Mouse (Mus musculus) embryo, embryonic 10.5 days (tissue): ENCODE results near the gene Alg13.

Experiments used
- DNase-seq: peaks from one replicate; pipeline ENCODE4 v3.0.0-alpha.2; 2015; ENCODE audit warnings: low spot score

The Alg13 gene

DNA sequence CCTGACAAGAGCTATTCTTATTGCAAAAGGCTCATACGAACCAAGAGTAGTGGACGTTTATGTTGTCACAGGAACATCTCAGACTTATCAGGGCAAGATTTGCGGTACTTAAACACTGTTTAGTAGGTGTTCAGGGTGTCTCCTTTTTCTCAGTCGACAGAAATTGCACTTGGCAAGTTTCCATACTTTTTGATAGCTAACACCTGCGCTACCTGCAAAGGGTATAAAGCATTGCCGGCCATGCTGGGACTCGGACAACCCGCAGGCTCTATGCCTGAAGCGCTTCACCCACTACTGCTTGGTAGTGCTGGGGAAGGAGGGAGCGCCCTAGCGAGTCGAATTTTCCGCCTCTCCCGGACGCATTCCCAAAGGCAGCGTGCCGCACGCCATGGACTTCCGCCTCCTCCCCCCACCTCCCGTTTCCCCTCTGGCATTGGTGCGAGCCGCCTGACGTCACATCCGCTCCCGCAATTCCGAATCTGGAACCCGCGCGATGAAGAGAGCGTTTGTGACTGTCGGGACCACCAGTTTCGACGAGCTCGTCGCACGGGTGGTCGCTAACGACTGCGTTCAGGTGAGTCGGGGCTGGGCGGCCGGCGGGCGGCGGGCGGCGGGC lies at the start of gene Alg13:
Alg13 (plus strand) TSS at position 257 of the 616 bp plus-strand sequence.
- peak; percentile 86 for DNase-seq

GRCm38 (mm10) chrX:144268606-144269005 lies 49.0 kb upstream of the Alg13 start:
- DNase-seq, result no peak

DNA sequence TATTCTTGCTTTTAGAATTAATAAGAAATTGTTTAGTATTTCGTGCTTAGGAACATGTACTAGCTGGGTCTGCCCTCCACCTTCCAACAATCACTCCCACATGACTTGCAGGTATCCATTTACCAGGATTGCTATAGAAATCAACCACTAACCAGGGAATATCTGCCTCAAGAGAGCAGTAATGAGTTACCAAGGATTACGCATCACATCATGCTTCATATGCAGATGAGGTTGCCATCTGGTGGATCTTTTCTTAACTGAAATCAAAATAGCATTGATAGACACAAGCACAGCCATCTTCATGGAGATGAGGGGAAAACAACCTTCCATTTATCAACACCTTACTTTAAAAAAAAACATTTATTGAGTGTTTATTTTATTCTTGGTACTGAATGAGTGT lies 16.1 kb upstream of the Alg13 start:
- DNase-seq, result no peak

- no peak for DNase-seq
These were observed 11.9 kb upstream of the Alg13 start for GRCm38 (mm10) chrX:144305659-144306058.

DNA sequence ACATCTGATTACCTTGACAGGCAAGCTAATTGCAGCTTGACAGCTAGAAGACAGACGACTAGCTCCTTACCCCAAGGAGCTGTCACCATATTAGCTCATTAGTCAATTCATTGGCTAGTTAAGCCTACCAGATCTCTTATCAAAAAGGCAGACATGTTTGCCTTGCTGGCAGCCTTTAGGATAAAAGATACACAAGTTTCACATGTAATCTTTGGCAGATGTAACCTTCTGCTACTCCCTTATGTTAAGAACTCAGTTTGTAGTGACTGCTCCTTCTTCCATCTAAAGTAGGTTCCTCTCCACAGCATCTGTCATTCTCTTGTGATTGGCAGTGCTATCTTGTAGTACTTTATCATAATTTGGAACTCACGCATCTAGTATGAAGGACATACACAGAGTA lies 3.6 kb upstream of the Alg13 start:
- DNase-seq, result no peak

GRCm38 (mm10) chrX:144315028-144315427 lies 2.6 kb upstream of the Alg13 start:
- DNase-seq, result no peak

GRCm38 (mm10) chrX:144316004-144316403 lies 1.6 kb upstream of the Alg13 start:
- DNase-seq, result no peak

DNA sequence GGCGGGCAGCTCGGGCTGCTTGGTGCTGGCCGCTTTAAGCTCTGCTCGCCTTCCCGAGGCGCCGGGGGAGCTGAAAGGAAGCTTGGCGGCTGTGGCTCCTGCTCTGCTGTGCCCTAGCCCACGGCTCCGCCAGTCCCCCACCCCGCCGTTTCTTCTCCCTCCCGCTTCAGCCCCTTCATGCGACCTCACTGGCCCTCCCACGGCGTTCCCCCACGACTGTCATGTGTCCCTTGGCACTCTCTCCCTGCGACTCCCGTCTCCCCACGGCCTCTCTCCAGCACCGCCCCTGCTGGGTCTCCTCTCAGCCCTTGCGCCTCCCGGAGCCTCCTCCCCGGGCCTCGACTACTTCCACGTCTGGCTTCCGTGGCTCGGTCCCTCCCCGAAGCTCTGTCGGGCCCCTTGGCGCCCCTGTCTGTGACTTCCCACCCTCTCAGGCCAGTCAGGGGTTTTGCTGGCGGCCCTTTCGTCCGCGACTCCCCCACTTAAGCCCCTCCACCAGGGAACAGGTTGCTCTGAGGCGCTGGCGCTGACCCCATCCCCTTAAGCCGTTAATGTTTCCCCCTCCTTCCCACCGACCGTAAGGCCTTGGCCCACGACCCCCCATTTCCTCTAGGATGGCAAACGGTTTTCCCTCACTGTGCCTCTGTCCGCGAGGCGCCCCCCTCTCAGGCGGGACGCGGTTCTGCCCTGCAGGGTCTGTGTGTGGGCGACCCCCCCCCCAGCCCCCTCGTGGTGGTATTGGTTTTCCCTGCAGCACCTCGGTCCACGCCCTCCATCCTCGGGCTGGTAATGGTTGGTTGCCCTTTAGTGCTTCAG lies 768 bp downstream of the Alg13 start:
- no peak for DNase-seq

DNA sequence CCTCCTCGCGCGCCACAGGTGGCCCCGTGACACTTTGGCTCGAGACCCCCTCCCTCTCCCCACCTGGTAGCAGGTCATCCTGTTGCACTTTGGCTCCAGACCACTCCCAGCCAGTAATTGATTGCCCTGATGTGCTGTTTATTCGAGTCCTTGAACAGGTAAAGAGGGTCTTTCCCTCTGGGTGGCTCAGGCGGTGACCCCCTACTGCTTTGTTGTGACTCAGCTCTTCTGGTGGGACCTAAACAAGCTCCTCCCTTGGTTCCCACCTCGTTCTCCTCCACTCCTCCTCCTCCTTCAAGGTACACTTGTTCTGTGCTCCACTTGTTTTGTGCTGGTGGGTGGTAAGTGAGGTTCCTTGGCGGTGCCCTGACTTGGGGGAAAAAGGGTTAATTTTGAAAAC lies 1.8 kb downstream of the Alg13 start:
- peak; percentile 14 for DNase-seq

DNA sequence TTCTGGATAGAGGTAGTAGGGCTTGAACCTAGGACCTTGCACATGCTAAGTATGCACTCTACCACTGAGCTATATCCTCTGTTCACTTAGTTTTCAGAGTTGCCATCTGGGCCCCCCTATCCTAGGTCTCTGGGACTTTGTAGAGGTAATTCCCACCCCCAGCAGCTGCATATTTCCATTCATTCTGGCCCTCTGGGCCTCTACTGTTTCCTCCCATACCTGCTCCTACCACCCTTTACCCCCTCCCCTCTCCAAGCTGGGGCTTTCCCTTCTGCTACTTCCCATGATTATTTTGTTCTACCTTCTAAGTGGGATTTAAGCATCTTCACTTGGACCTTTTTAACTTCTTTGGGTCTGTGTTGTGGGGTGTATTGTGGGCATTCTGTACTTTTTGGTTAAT lies 7.8 kb downstream of the Alg13 start:
- no peak for DNase-seq

DNA sequence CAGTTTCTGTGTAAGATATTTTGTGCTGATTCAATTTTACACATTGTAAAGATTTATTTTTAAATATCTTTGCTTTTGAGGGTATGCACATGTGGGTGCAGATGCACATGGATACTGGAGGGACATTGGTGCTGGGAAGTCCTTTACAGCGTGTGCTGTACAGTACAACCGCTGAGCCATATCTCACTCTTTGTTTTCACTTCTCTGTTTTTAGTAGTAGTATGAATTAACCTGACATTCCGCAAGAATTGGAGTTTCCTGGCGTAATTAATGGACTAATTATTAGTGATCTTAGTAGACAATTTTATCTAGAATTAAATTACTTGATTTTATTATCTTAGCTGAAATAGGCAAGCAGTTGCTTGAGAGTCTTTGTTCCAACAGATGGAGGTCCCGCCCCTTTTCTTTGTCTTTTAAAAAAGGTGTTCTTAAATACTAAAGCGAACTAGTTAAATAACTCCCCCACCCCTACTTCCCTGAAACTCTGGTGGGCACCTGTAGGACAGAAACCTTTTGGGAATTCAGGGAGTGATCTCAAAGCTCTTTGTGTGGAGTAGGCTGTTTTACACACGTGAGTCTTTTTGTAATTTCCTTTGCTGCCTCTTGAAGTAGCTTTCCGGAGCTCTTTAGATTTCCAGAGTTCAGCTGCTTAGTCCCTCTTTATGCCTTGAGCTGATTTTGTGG lies 17.9 kb downstream of the Alg13 start:
- DNase-seq, result no peak

DNA sequence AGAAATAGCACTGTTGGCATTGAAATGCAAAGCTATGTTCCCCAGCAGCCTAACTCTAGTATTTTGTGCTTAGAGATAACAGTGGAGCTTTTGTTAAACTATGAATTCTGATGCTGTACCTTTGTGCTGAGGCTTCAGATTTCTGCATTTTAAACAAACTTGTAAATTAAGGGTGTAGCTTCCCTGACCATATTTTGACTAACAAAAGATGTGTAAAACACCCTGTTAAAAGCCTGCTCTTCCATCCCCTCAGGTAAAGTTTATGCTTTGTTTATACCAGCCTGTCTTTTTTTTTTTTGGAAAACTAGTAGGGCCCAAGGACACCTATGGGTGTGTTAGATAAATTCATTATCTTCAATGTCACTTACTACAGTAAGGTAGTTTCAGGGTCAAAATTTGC lies 20.3 kb downstream of the Alg13 start:
- DNase-seq, result no peak

DNA sequence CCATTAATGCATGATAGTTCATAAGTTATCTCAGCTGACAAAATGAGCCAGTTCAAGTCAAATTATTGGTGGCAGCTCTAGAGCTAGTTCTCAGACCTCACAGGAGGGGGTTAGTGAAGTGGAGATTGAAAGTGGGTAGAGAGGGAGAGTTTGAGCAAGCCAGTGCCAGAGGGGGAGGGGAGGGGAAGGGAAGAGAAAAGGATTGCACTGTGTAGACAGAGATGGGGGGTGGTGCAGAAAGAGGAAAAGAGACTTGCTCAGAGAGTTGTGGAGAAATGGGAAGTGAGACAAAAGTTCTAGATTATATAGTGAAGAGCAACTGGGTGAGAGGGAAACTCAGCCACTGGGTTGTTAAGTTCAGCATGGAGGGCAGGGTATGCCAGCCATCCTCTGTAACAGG lies 20.8 kb downstream of the Alg13 start:
- no peak for DNase-seq

DNA sequence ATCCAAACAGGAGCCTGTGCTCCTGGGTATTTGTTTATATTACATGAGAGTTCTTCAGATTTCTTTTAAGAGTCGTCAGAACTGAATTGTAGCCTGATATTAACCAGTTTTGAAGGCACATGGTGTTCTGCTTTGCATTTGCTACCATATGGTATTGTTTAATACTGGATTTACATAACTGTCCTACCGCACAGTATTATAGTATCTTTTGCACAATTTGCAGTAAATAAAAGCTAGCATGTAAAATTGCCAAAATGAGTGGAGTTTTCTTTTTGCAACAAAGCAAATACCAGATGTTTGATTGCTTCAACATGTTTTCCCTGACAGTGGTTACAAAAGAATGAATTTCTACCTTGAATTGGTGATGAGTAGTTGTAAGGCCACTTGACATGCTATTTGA lies 56.6 kb downstream of the Alg13 start:
- no peak for DNase-seq

DNA sequence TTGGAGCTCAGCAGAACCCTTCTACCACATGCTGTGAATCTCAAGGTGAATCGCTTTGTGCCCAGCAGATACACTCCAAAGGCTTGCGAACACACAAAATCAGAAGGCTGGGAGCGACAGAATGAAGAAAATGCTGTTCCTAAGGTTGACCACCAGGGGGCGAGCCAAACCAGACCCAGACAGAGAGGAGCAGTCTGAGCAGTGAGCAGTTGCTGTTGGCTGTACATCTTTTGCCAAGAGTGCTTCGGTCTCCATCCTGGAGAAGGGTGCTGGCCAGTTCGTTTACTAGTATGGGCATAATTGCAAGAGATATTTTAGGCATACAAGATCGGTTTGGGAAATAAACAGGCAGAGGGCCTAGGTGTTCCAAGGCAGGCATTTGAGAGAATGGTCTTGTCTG lies 85.9 kb downstream of the Alg13 start:
- DNase-seq, result peak; percentile 59

DNA sequence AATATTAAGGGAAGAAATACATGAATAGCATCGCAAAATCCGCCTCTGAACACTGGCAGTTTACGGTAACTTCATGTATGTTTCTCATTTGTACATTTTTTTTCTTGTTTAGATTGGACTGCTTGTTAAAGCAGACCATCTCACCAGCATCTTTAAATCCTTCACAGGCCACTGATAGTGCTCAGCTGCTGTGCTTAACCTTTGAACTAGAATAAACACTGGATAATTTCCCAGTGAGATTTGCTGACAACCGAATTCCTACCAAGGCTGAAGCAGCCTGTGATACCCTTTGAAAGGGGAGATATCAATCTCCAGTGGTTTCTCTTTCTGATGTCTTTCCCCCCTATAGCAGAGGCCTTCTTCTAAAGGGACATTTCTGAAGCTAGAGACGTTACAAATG lies 90.4 kb downstream of the Alg13 start:
- DNase-seq, result peak; percentile 1

GRCm38 (mm10) chrX:144420259-144420658 lies 102.7 kb downstream of the Alg13 start:
- no peak for DNase-seq

- no peak for DNase-seq
These were observed 103.5 kb downstream of the Alg13 start for GRCm38 (mm10) chrX:144421091-144421490.

GRCm38 (mm10) chrX:144423848-144424247 lies 106.2 kb downstream of the Alg13 start:
- no peak for DNase-seq
